ENCODE assay signal across 17 mouse cellular contexts in the genomic region with DNA sequence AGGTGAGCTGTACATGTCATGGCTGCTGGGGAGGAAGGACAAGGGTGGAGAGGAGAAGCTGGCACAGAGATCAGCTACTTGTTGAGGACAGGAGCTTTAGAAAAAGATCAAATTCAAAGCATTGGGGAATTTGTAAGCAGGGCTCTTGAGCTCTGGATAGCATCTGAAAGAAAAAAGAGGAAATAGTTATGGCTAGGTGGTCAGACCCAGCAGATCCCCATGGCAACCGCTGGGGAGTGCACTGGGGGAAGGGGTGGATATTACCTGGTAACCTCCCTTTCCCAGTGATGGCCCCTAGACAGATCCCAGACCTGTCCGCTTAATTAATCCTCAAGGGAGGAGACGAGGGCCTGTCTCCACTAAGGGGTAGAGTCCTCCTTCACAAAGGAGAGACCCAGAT. TPM values are rescaled to one million over a fixed set of nuclear protein-coding genes. Genes with fewer than 3 reads are reported as not detected.
DNase-seq lines count a peak whose midpoint lies in the region; ATAC-seq lines count a peak whose summit lies in the region.
"Had no signal": no experiment of that assay in that cellular context is flagged by ENCODE, and none has a peak within 500 bp of the region (broad histone marks: within the 10 kb centered on the region; RNA-seq: fewer than 3 reads in every experiment).

No protein-coding gene starts in this region.

- intact Hi-C loops in heart, postnatal 10 days (cut with DNase I), result no loop called here

- DNase-seq in spleen, adult 18-20 months, result peak; percentile 23 to 40
- no peak for DNase-seq in spleen, postnatal 4 days (ENCODE audit: low spot score in 2 of 2)
- peak; percentile 60 for DNase-seq in MEL-GATA-1-ER (ENCODE audit: extremely low read depth, low read depth)
- DNase-seq in heart, postnatal 10 days, result no peak
- DNase-seq in liver, result no peak
- no peak for DNase-seq in left cerebral cortex, adult 9 months (ENCODE audit: low spot score in 2 of 2)
- DNase-seq: adrenal gland, postnatal 14 days; cerebellum, adult 11-12 months; cerebellum, adult 9-10 months; cerebellum, postnatal 25 days; gastrocnemius, adult 2 months; gastrocnemius, postnatal 25 days; heart, adult 11 months; heart, postnatal 4 days had no signal

- peak; percentile 60; the same call in 1 of the 2 replicates for ATAC-seq in megakaryocyte, adult 5-6 weeks (ENCODE audit: poor library complexity, severe bottlenecking)
- ATAC-seq: forebrain, embryonic 14.5 days; intestine, embryonic 15.5 days had no signal

RNA-seq across cellular contexts. Expression of a gene that starts 5.0 kb away (rescaled TPM):
- 7.1 and 7.7 TPM in 2 replicates for total RNA-seq in megakaryocyte, adult 5-6 weeks (2015)
- total RNA-seq in megakaryocyte, adult 5-6 weeks (2017), result 31.8 and 36.0 TPM in 2 replicates
- total RNA-seq in heart, postnatal 10 days (2021), result 10 to 100 TPM; 25.3 to 28.0 TPM

RNA-seq across cellular contexts. Expression of a gene that starts 5.2 kb away (rescaled TPM):
- not detected in 2 replicates for total RNA-seq in megakaryocyte, adult 5-6 weeks (2015)
- 0.18 TPM in 1 of 2 replicates, not detected in the other for total RNA-seq in megakaryocyte, adult 5-6 weeks (2017)
- not detected for total RNA-seq in heart, postnatal 10 days (2021)
- total RNA-seq: gastrocnemius, adult 2 months; heart, postnatal 4 days had no signal

Comparison
In these comparisons a context has a peak if more than half of its experiments do, and no peak if none do; other contexts are left out.
1. DNase-seq: peak in spleen, adult 18-20 months (2 of 2) and MEL-GATA-1-ER (single experiment); none in spleen, postnatal 4 days (0 of 2), heart, postnatal 10 days (0 of 2), liver (single experiment) and left cerebral cortex, adult 9 months (0 of 2).